Mouse (Mus musculus): Measurements from ENCODE around the gene Acvr1.

DNA sequence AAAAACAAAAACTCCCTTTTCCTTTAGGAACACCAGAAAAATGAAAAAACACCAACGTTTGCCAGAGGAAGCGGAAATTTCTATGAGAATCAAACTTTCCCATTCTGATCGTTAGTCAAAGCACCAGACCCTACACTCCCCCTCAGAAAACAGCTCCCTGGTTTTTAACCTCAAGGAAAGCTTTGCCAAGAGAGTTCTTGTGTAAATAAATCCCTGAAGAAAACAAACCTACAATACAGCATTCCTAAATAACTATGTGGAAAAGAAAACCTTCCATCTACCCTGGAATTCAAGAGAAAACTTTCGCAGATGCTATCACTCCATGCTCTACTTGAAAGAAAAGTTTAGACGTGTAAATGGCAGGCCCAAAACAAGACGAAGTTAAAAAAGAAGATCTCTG lies 50.0 kb downstream of the Acvr1 start:
- TF ChIP-seq CTCF (IDR thresholded peaks at IDR 0.05; ENCODE audit: low read depth) (no peak), EP300 (IDR thresholded peaks at IDR 0.05; ENCODE audit: low read depth) (no peak)

Measured in liver, postnatal 0 days (tissue).